Mouse (Mus musculus) mouse embryonic stem cell (cell line): Measurements from ENCODE around the gene Atxn7.
"Not testable (repeated sequence)": the region's sequence is repeated elsewhere in the genome, so short reads cannot be mapped to it uniquely, and the experiment has no call there.

Source experiments
- in situ Hi-C, 2 experiments: fragments of 300-500 bp; cut with MboI; formaldehyde crosslinking; loops; 1 replicate in 1 of 2; 3 replicates in 1 of 2; pipeline ENCODE4 v1.14.3; 2019 to 2020; ENCODE audit warnings: low sequenced_read_pairs in 2 of 2, low pct_unique_long_range_greater_than_20kb in 1 of 2, mixed read lengths in 1 of 2; ENCODE audit not compliant: unreplicated experiment in 1 of 2

Gene Atxn7

GRCm38 (mm10) chr14:13961401-13962112 is at the start of gene Atxn7, which contains the start of gene Thoc7:
TSS of gene Atxn7 (plus strand) at chr14:13961440.
TSS of gene Thoc7 (minus strand) at chr14:13961852.
- in situ Hi-C loops: no loop called here

- in situ Hi-C loops: loop anchor here (10.0 to 25.0 kb wide), 6 partner anchors 110 to 1352 kb away; no protein-coding TSS in a partner anchor
Observed at GRCm38 (mm10) chr14:13914387-13915082, 46.7 kb upstream of the Atxn7 start, which contains the start of gene Gm281. TSS of gene Gm281 (minus strand) at chr14:13914478.

DNA sequence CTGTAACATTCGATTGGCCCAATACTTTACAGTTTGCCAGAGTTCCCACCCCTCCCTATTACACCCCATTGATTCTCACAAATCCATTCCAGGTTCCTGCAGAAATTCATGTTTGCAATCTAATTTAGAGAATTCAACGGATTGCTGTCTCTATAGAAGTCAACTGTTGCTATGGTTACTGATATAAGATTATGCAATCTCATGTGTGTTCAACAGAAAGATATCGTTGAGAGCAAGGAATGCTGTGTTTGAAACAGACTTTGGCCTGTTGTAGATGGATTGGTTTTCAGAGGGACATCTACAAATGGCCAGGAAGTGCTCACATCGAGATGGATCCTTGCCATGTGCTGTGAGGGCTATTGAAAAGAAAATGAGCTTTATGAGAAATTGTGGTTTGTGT is 46.0 kb upstream of the Atxn7 start:
- in situ Hi-C loops: loop anchor here (10.0 to 25.0 kb wide), 6 partner anchors 110 to 1353 kb away; no protein-coding TSS in a partner anchor

- in situ Hi-C loops: loop anchor here (10.0 to 25.0 kb wide), 6 partner anchors 112 to 1355 kb away; no protein-coding TSS in a partner anchor
Observed at GRCm38 (mm10) chr14:13917208-13917607, 44.0 kb upstream of the Atxn7 start.

DNA sequence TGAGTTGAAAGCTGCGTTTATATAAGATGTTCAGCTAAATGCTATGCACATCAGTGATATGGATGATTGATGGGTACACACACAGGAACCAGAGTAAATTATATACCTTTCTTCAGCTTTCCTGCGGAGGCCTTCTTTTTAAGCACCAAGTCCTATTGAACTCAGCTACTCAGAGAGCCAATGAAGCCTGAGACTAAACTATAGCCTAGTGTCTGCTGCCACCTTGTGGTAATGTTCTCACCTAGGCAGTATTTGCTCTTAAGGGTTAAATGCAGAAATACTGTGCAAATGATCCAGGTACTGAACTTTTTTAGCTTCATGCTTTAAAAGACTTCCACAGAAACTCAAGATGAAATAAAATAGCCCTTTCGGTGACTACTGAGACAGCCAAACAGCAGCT is 43.6 kb upstream of the Atxn7 start:
- in situ Hi-C loops: loop anchor here (10.0 to 25.0 kb wide), 6 partner anchors 113 to 1355 kb away; no protein-coding TSS in a partner anchor

DNA sequence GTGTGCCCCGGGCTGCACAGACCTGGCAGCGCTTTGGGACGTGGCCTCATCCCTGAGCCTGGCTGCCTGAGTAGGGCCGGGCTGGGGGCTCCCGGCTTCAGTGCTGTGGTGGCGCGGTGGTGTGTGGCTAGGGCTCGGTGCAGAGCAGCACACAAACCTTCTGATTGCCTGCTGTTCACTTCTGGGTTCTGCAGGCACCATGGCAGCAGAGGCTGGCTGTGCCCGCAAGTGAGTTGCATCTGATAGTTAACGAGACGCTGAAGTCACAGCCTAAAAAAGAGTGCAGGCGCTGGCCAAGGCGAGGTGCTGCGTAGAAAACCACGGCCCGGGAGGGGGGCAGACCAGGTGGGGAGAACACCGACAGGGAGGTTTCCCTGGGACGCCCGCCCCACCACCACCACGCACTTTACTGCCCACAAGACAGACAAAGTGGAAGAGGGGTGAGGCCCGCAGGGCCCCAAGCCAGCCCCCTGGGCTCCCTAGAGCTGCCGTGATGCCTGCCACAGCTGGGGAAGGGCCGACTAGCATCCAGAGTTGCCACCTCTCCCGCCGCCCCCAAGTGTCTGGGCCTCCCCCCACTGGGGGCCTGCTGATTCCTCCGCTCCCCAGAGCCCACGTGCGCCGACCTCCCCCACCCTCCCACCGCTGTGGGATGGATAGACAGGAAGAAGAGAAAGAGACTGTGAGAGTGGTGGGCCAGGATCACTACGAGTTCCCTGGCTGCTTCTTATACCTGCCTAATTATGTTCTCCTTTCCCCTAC is 27.8 kb upstream of the Atxn7 start:
- in situ Hi-C loops: no loop called here

- in situ Hi-C loops: no loop called here
Observed at GRCm38 (mm10) chr14:13934052-13934371, 27.2 kb upstream of the Atxn7 start.

- in situ Hi-C loops: no loop called here
Observed at GRCm38 (mm10) chr14:13944686-13945085, 16.6 kb upstream of the Atxn7 start.

GRCm38 (mm10) chr14:13948345-13948744 is 12.9 kb upstream of the Atxn7 start:
- in situ Hi-C loops: no loop called here

GRCm38 (mm10) chr14:13950401-13950800 is 10.8 kb upstream of the Atxn7 start:
- in situ Hi-C loops: no loop called here

GRCm38 (mm10) chr14:13952151-13952550 is 9.1 kb upstream of the Atxn7 start:
- in situ Hi-C loops: not testable (repeated sequence)

- in situ Hi-C loops: no loop called here
Observed at GRCm38 (mm10) chr14:13960079-13960478, 1.2 kb upstream of the Atxn7 start.

DNA sequence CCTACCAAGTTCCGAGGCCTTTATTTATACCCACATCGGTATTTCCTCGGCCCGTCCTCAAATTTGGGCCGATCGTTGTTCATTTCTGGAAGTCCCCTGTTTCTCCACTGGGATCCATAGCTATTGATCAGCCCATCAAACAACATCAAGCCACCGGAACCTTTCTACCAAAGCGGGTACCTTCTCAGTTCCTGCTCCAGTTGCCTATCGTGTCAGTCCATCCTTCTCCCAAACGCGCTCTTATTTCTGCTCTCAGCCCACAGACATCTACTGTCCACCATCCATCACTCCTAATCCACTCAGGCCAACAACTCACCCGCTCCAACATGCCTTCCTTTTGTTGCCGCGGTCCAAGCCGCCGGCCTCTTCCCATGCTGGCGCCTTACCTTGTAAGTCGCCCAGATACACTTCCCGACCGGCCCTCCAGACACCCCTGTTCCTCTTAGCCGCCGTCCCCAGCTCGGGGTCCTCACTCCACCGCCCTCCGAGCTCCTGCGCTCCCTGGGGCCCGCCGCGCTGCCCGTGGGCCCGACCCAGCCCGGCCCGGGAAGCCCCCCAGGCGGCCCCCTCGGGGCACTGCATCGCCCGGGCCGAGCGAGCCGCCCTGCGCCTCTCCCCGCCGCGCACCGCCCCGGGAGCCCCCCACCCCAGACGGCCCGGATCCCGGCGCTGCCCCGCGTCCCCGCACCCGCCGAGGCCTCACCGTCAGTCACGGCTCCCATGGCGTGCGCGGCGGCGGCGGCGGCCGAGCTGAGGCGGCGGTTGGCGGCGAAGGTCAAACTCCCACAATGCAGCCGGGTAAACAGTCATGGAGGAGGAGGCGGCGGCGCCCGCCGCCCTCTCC is 536 bp upstream of the Atxn7 start:
- in situ Hi-C loops: no loop called here

GRCm38 (mm10) chr14:13962476-13962875 is 1.2 kb downstream of the Atxn7 start:
- in situ Hi-C loops: no loop called here

DNA sequence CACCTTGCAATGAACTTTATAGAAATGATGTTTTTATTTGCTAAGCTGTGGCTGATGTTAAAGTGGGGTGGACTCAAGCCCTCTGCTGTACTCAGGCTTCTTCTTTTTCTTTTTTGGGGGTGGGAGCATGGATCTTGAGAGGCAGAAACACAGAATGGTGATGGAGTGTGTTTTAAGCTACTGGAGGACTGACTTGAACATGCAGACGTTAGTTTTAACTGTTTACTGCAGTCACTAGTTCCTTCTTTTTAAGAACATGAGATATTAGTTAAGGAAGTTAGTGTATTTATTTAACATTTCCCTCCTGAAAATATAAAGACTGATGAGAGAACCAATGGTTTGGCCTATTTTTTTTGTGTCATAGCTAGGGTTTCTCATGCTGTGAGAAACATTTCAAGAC is 2.3 kb downstream of the Atxn7 start:
- in situ Hi-C loops: no loop called here

GRCm38 (mm10) chr14:13967607-13968006 is 6.4 kb downstream of the Atxn7 start:
- in situ Hi-C loops: no loop called here

DNA sequence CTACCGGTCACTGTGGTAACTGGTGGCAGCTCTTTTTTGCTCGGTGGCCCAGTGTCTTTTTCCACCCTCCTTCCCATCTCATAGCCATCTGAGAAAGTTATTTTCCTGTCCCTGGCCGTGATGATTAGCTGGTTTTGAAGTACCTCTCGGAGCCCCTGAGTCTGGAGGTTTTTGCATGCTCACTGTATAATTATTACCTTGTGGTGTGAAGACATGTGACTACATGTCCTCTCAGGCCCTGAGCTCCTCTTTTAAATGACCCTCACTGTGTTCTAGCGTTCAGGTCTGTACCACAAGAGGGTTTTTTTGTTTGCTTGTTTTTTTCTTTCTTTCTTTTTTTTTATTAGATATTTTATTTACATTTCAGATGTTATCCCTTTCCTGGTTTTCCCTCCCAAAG is 7.2 kb downstream of the Atxn7 start:
- in situ Hi-C loops: no loop called here

GRCm38 (mm10) chr14:13970513-13970912 is 9.3 kb downstream of the Atxn7 start:
- in situ Hi-C loops: no loop called here
